Mouse (Mus musculus): Measurements from ENCODE around the gene Ambra1. TPM values are rescaled to one million over a fixed set of nuclear protein-coding genes. Genes with fewer than 3 reads are reported as not detected.

The Ambra1 gene
- polyA plus RNA-seq, 1 experiment from 2014 or later: 17.4 TPM

DNA sequence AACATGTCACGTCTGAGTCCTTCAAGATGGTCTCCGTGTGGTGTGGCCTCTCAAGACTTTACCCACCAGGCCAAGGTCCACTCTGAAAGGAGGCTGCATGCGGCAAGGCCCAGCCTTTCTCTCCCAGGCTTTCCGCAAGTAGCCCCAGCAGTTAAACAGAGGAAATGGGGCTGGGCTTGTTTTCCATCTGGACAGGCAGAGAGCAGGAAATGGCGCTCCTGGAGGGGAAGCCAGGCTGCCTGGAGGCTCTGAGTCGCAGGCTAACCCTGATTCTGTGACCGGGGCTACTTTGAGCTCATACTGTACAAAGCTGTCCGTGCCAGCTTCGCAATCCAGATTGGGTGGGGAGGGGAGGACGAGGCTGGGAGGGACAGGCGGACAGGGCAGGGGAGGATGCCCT lies 238.0 kb downstream of the Ambra1 start:
- no peaks in the 10 kb centered on the region for H3K36me3 ChIP-seq
- H3K4me1 ChIP-seq: peaks cover 54% of the 10 kb centered on the region
- H3K9me3 ChIP-seq: no peaks in the 10 kb centered on the region
- no peak for DNase-seq (ENCODE audit: low spot score)
- H3K27me3 ChIP-seq (ENCODE audit: insufficient read depth, poor library complexity, severe bottlenecking): 0 out of 2 replicates have a peak, but pooled peaks cover 5% of the 10 kb centered on the region
- 54% methylated on average over 11 of the region's 11 CpGs for WGBS
- peak overlapping the region; percentile 85 for H3K27ac ChIP-seq
- 0 out of 2 replicates have a peak overlapping the region, but pooled peaks have one; percentile 1 for H3K4me3 ChIP-seq

Small RNA genes lying within 50 kb of the gene (microRNA-seq; reads per million reads assigned to microRNA genes)
- not detected for gene Mir6999

Other genes with a start within 250 kb of the Ambra1 start
- 77.2 and 82.6 TPM in 2 replicates for gene Ckap5, start 203.4 kb upstream of the Ambra1 start, polyA plus RNA-seq (2016; fragmentation: Nextera tagmentation; extraction: Ambion mirVana)
- 0.73 and 15.9 TPM in 2 replicates for gene F2, start 93.7 kb upstream of the Ambra1 start, polyA plus RNA-seq (2016; fragmentation: Nextera tagmentation; extraction: Ambion mirVana)
- gene Zfp408, start 80.3 kb upstream of the Ambra1 start, polyA plus RNA-seq (2016; fragmentation: Nextera tagmentation; extraction: Ambion mirVana): 7.4 and 10.4 TPM in 2 replicates
- gene Arhgap1, start 80.3 kb upstream of the Ambra1 start, polyA plus RNA-seq (2016; fragmentation: Nextera tagmentation; extraction: Ambion mirVana): 212 and 229 TPM in 2 replicates
- 20.5 and 22.3 TPM in 2 replicates for gene Atg13, start 19.6 kb upstream of the Ambra1 start, polyA plus RNA-seq (2016; fragmentation: Nextera tagmentation; extraction: Ambion mirVana)
- gene Harbi1, start 19.3 kb upstream of the Ambra1 start, polyA plus RNA-seq (2016; fragmentation: Nextera tagmentation; extraction: Ambion mirVana): 12.9 and 17.4 TPM in 2 replicates
- gene Chrm4, start 197.1 kb downstream of the Ambra1 start, polyA plus RNA-seq (2016; fragmentation: Nextera tagmentation; extraction: Ambion mirVana): 0.16 and 0.57 TPM in 2 replicates
- gene Mdk, start 202.2 kb downstream of the Ambra1 start, polyA plus RNA-seq (2016; fragmentation: Nextera tagmentation; extraction: Ambion mirVana): 1,001 and 1,694 TPM in 2 replicates
- gene Gm9821, start 215.6 kb downstream of the Ambra1 start, polyA plus RNA-seq (2016; fragmentation: Nextera tagmentation; extraction: Ambion mirVana): 1.9 and 3.0 TPM in 2 replicates
- gene Dgkz, start 245.7 kb downstream of the Ambra1 start, polyA plus RNA-seq (2016; fragmentation: Nextera tagmentation; extraction: Ambion mirVana): 58.4 and 61.0 TPM in 2 replicates